Comparison of ENCODE assay signal across 25 mouse cellular contexts in genomic region chr17:43070946-43071345, GRCm38 (mm10). TPM values are rescaled to one million over a fixed set of nuclear protein-coding genes. Genes with fewer than 3 reads are reported as not detected.
DNase-seq lines count a peak whose midpoint lies in the region; ATAC-seq and TF ChIP-seq lines count a peak whose summit lies in the region.
"Had no signal": no experiment of that assay in that cellular context is flagged by ENCODE, and none has a peak within 500 bp of the region (broad histone marks: within the 10 kb centered on the region; RNA-seq: fewer than 3 reads in every experiment).

No protein-coding gene starts in this region.

- no peak overlapping the region for H3K4me2 ChIP-seq in lung, postnatal 0 days (replicated peaks; ENCODE audit: low read depth, low read length)
- H3K4me2 ChIP-seq in stomach, embryonic 15.5 days: no peak overlapping the region
- no peak overlapping the region for H3K4me2 ChIP-seq in hindbrain, embryonic 12.5 days (replicated peaks)
- H3K4me2 ChIP-seq: forebrain, embryonic 13.5 days; heart, embryonic 13.5 days; hindbrain, embryonic 15.5 days; limb, embryonic 15.5 days; midbrain, embryonic 15.5 days; neural tube, embryonic 15.5 days had no signal

- intact Hi-C loops in left cerebral cortex, postnatal 4 days (cut with DNase I): no loop called here

- no peaks in the 10 kb centered on the region for H3K9me3 ChIP-seq in lung, postnatal 0 days (ENCODE audit: low read length)
- H3K9me3 ChIP-seq in stomach, embryonic 15.5 days: no peaks in the 10 kb centered on the region
- no peaks in the 10 kb centered on the region for H3K9me3 ChIP-seq in hindbrain, embryonic 12.5 days (replicated peaks)
- H3K9me3 ChIP-seq: forebrain, embryonic 13.5 days; heart, embryonic 13.5 days; hindbrain, embryonic 15.5 days; limb, embryonic 10.5 days; limb, embryonic 15.5 days; midbrain, embryonic 10.5 days; midbrain, embryonic 15.5 days; neural tube, embryonic 15.5 days had no signal

- 61% methylated on average over 2 of the region's 2 CpGs for WGBS in kidney, adult 2 months
- 49% methylated on average over 2 of the region's 2 CpGs for WGBS in lung, postnatal 0 days
- 48% methylated on average over 2 of the region's 2 CpGs for WGBS in stomach, embryonic 15.5 days
- WGBS in hindbrain, embryonic 12.5 days: 79% methylated on average over 2 of the region's 2 CpGs

- H3K27ac ChIP-seq in kidney, adult 2 months (ENCODE audit: insufficient read depth, low read depth, low read length): peak overlapping the region; percentile 97
- peak overlapping the region; percentile 59 for H3K27ac ChIP-seq in lung, postnatal 0 days (ENCODE audit: low read length)
- peak overlapping the region; percentile 63; the same call in 1 of the 2 replicates for H3K27ac ChIP-seq in stomach, embryonic 15.5 days
- H3K27ac ChIP-seq in hindbrain, embryonic 12.5 days: no peak overlapping the region
- H3K27ac ChIP-seq: forebrain, embryonic 13.5 days; heart, embryonic 13.5 days; hindbrain, embryonic 15.5 days; limb, embryonic 10.5 days; limb, embryonic 15.5 days; liver, embryonic 14.5 days; midbrain, embryonic 10.5 days; midbrain, embryonic 15.5 days; neural tube, embryonic 15.5 days had no signal

- H3K36me3 ChIP-seq in kidney, adult 2 months (ENCODE audit: control insufficient read depth, insufficient read depth, low read length): peaks cover 3% of the 10 kb centered on the region; the same call in 1 of the 2 replicates
- no peaks in the 10 kb centered on the region for H3K36me3 ChIP-seq in lung, postnatal 0 days (ENCODE audit: insufficient read depth, low read length)
- no peaks in the 10 kb centered on the region for H3K36me3 ChIP-seq in stomach, embryonic 15.5 days
- peaks cover 16% of the 10 kb centered on the region; the same call in 1 of the 2 replicates for H3K36me3 ChIP-seq in hindbrain, embryonic 12.5 days
- H3K36me3 ChIP-seq: G1E; limb, embryonic 15.5 days had no signal

- ATAC-seq in lung, postnatal 0 days: peak; percentile 40
- ATAC-seq in stomach, embryonic 15.5 days (ENCODE audit: insufficient read depth, low FRiP score, low read depth): peak; percentile 29; the same call in 1 of the 2 replicates
- no peak for ATAC-seq in hindbrain, embryonic 12.5 days (ENCODE audit: low FRiP score)
- ATAC-seq: forebrain, embryonic 13.5 days; midbrain, embryonic 15.5 days had no signal

- TF ChIP-seq POLR2A in kidney, adult 2 months (IDR thresholded peaks at IDR 0.05; ENCODE audit: low read depth, low read length): no peak

- no peak for TF ChIP-seq CTCF in kidney, adult 2 months (conservative IDR thresholded peaks at IDR 0.05; ENCODE audit: insufficient read depth, insufficient read length, low read depth, low read length)
- TF ChIP-seq CTCF in lung, postnatal 0 days (IDR thresholded peaks at IDR 0.05): no peak

- H3K4me1 ChIP-seq in kidney, adult 2 months (ENCODE audit: control insufficient read depth, insufficient read depth, low read length): peaks cover 29% of the 10 kb centered on the region; the same call in 1 of the 2 replicates
- H3K4me1 ChIP-seq in lung, postnatal 0 days (ENCODE audit: insufficient read depth, low read depth, low read length): peaks cover 6% of the 10 kb centered on the region; the same call in 1 of the 2 replicates
- peaks cover 7% of the 10 kb centered on the region; the same call in 1 of the 2 replicates for H3K4me1 ChIP-seq in stomach, embryonic 15.5 days
- peaks cover 7% of the 10 kb centered on the region for H3K4me1 ChIP-seq in hindbrain, embryonic 12.5 days
- H3K4me1 ChIP-seq: forebrain, embryonic 13.5 days; limb, embryonic 10.5 days; limb, embryonic 15.5 days; midbrain, embryonic 10.5 days had no signal

- peak; percentile 39; the same call in 1 of the 2 replicates for TF ChIP-seq EP300 in lung, postnatal 0 days (IDR thresholded peaks at IDR 0.05)

- DNase-seq in kidney, adult 2 months: peak; percentile 53
- DNase-seq in kidney, adult 18-20 months: no peak
- peak; percentile 30 to 50 for DNase-seq in lung, adult 18-20 months
- DNase-seq in lung, postnatal 10 days: no peak
- DNase-seq in lung, postnatal 0 days (ENCODE audit: low spot score): peak; percentile 69
- no peak for DNase-seq in left cerebral cortex, postnatal 4 days
- DNase-seq: adrenal gland, postnatal 10 days; cerebellum, adult 8-10 months; cerebellum, postnatal 25 days; gastrocnemius, postnatal 10 days; heart, postnatal 10 days; retina, postnatal 1 day; right cerebral cortex, postnatal 14 days had no signal

- H3K27me3 ChIP-seq in kidney, adult 2 months (replicated peaks; ENCODE audit: control insufficient read depth, insufficient read depth, low read length): no peaks in the 10 kb centered on the region
- no peaks in the 10 kb centered on the region for H3K27me3 ChIP-seq in lung, postnatal 0 days (replicated peaks; ENCODE audit: insufficient read depth, low read length)
- H3K27me3 ChIP-seq in stomach, embryonic 15.5 days (replicated peaks): no peaks in the 10 kb centered on the region
- H3K27me3 ChIP-seq in hindbrain, embryonic 12.5 days: no peaks in the 10 kb centered on the region
- H3K27me3 ChIP-seq: forebrain, embryonic 13.5 days; heart, embryonic 13.5 days; hindbrain, embryonic 15.5 days; limb, embryonic 15.5 days; midbrain, embryonic 15.5 days; neural tube, embryonic 15.5 days had no signal

- H3K4me3 ChIP-seq in kidney, adult 2 months (ENCODE audit: insufficient read depth, low read depth, low read length): no peak overlapping the region
- no peak overlapping the region for H3K4me3 ChIP-seq in lung, postnatal 0 days (ENCODE audit: low read depth, low read length)
- no peak overlapping the region for H3K4me3 ChIP-seq in stomach, embryonic 15.5 days (replicated peaks)
- no peak overlapping the region for H3K4me3 ChIP-seq in hindbrain, embryonic 12.5 days
- H3K4me3 ChIP-seq: forebrain, embryonic 13.5 days; heart, embryonic 13.5 days; hindbrain, embryonic 15.5 days; limb, embryonic 10.5 days; limb, embryonic 15.5 days; midbrain, embryonic 10.5 days; midbrain, embryonic 15.5 days; neural tube, embryonic 15.5 days had no signal

- no peak overlapping the region for H3K9ac ChIP-seq in lung, postnatal 0 days (replicated peaks; ENCODE audit: low read depth)
- H3K9ac ChIP-seq in stomach, embryonic 15.5 days: no peak overlapping the region
- H3K9ac ChIP-seq in hindbrain, embryonic 12.5 days: no peak overlapping the region
- H3K9ac ChIP-seq: forebrain, embryonic 13.5 days; heart, embryonic 13.5 days; hindbrain, embryonic 15.5 days; limb, embryonic 15.5 days; liver, embryonic 14.5 days; midbrain, embryonic 15.5 days; neural tube, embryonic 15.5 days had no signal

RNA-seq across cellular contexts. Expression of gene Tnfrsf21, which starts 54.6 kb away (rescaled TPM):
- 178 and 213 TPM in 2 replicates for polyA plus RNA-seq in kidney, adult 2 months (2012; rRNA removed)
- 27.6 and 40.2 TPM in 2 replicates for polyA plus RNA-seq in lung, postnatal 0 days (2015; fragmentation: Nextera tagmentation; extraction: Ambion mirVana)
- polyA plus RNA-seq in stomach, embryonic 15.5 days (2015; fragmentation: Nextera tagmentation; extraction: Ambion mirVana): 30.9 and 31.2 TPM in 2 replicates
- polyA plus RNA-seq in hindbrain, embryonic 12.5 days (2016; fragmentation: Nextera tagmentation; extraction: Ambion mirVana): 44.9 and 50.3 TPM in 2 replicates
- 10 to 100 TPM; 83.9 to 89.7 TPM for total RNA-seq in left cerebral cortex, postnatal 4 days (2021)
- total RNA-seq: G1E had no signal
- polyA plus RNA-seq: G1E had no signal

Comparison
In these comparisons a context has a peak if more than half of its experiments do, and no peak if none do; other contexts are left out.
1. DNase-seq: peak in kidney, adult 2 months (single experiment), lung, adult 18-20 months (2 of 2) and lung, postnatal 0 days (single experiment); none in kidney, adult 18-20 months (single experiment), lung, postnatal 10 days (single experiment) and left cerebral cortex, postnatal 4 days (single experiment).